Mouse (Mus musculus) gastrocnemius, adult 2 months (tissue): ENCODE measurements at regions not wholly inside any gene's neighbourhood (a gene's known extent, or its start where the extent isn't known, plus 50 kb on each side); places are given as distances from the start of the nearest gene placed in this dataset.

ENCODE experiments used
- DNase-seq: peaks from one replicate; pipeline ENCODE4 v3.0.0; 2022
- H3K27ac ChIP-seq: fragments of 200-600 bp; 2 replicates; pipeline ENCODE4 v1.8.1; 2022; ENCODE audit warnings: mild to moderate bottlenecking
- H3K4me3 ChIP-seq: fragments of 200-600 bp; 2 replicates; pipeline ENCODE4 v1.8.1; 2022; ENCODE audit warnings: mild to moderate bottlenecking, moderate library complexity
- CTCF ChIP-seq: fragments of 200-600 bp; IDR thresholded peaks from 2 replicates; pipeline ENCODE4 v1.8.1; 2022; ENCODE audit warnings: antibody characterized with exemption, mild to moderate bottlenecking, moderate library complexity
- intact Hi-C: fragments of 180-260 bp; cut with DNase I; formaldehyde crosslinking; loops from one replicate; pipeline ENCODE4 v1.15.1; 2025

GRCm38 (mm10) chr6:116914073-116914472, 197.4 kb upstream of the Tmem72 start:
- TF ChIP-seq CTCF, result no peak
- H3K4me3 ChIP-seq, result no peak overlapping the region
- no peak overlapping the region for H3K27ac ChIP-seq
- no peak for DNase-seq
- intact Hi-C loops, result no loop called here

GRCm38 (mm10) chr6:116935024-116935423, 218.3 kb upstream of the Tmem72 start:
- Histone ChIP-seq H3K27ac (no peak overlapping the region), H3K4me3 (no peak overlapping the region)
- intact Hi-C loops, result no loop called here
- DNase-seq, result no peak
- no peak for TF ChIP-seq CTCF

DNA sequence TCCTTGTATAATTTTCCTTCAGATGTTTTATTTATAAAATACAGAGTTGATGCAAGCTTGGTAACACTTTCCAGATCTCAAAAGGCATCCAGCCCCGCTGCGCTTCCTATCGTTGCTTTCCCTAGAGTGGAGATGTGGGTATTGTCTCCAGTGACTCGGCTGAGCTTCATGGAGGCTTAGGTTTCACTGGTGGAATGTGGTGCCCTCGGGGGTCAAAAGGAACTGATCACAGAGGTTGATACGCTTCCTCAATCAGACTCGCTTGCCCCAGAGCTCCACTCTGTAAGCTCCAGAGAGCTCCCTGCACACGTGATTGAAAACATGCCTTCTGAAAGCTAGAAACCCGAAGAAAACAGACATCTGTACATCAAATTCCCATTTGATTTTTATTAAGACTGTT, 224.9 kb upstream of the Tmem72 start:
- TF ChIP-seq CTCF, result no peak
- intact Hi-C loops, result no loop called here
- Histone ChIP-seq H3K4me3 (no peak overlapping the region), H3K27ac (no peak overlapping the region)
- DNase-seq, result no peak

DNA sequence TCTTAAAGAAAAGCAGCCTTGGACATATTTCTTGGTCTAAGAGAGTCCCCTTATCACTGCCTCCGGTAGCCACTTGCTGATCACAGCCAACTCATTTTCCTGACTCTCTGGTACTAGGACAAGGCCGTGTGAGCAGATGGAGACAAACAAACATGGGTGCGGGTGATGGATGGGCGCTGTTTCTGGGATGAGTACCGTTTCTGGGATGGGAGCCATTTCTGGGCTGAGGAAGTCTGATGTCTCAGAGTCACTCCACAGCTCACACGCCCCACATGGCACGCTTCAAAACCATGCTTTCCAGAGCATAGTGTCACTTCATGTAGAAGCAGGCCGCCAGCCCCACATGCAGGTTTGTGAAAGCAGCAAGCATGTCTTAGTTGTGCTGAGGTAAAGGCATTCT, 225.6 kb upstream of the Cxcl12 start:
- intact Hi-C loops, result no loop called here
- TF ChIP-seq CTCF, result no peak
- Histone ChIP-seq H3K4me3 (no peak overlapping the region), H3K27ac (no peak overlapping the region)
- no peak for DNase-seq

DNA sequence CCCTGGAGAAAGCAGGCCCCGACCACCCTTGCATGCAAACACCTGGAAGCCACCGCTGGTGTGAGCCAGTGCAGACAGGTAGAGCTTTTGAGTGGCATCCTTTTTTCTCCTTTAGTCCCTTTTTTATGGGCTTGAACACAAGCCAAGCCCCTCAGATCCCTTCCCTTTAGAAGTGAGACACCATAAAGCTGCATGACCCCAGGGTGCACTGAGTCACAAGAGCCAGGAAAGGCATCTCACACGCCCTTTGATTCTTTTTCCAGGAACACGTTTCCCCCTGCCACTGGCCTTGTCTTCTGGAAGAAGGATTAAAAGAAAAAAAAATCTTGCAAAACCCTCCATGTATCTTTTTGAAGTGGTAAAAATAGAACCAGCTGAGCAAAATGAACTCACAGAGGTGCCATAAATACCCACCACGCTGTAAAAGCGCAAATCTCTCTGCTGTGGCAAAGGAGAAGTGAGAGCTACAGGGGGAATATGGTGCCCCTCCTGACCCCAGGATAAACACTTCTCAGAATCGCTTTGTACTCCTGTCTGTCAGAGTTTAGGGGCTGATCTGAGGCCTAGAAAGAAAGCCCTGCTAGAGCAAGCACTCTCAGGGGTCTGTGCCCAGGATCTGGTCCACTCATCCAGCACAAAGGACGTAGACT, 222.1 kb upstream of the Cxcl12 start:
- DNase-seq, result no peak
- intact Hi-C loops, result no loop called here
- no peak overlapping the region for H3K4me3 ChIP-seq
- no peak overlapping the region for H3K27ac ChIP-seq
- no peak for TF ChIP-seq CTCF

DNA sequence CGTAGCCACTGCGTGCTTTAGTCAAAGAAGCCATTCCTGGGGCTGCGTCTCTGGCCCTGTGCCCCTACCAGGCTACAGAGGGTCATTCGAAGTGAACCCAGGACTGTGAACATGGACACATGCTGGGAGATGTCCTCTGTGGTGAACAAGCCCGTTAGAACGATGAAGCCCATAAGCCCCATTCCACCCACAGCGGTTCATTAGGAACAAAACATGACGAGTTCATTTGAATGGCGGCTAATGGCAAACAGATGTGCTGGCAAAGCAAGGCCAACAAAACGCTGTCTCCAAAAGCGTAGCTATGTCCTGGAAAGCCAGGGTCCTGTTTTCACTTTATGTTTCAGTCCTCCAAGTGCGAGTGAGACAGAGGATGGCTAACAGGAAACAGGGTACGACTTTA, 208.7 kb upstream of the Cxcl12 start:
- DNase-seq, result peak; percentile 49
- no peak for TF ChIP-seq CTCF
- no peak overlapping the region for H3K27ac ChIP-seq
- intact Hi-C loops, result loop anchor here (10.0 kb wide), 1 partner anchor 115 kb away; no protein-coding TSS in a partner anchor
- peak overlapping the region; percentile 23; the same call in 1 of the 2 replicates for H3K4me3 ChIP-seq

DNA sequence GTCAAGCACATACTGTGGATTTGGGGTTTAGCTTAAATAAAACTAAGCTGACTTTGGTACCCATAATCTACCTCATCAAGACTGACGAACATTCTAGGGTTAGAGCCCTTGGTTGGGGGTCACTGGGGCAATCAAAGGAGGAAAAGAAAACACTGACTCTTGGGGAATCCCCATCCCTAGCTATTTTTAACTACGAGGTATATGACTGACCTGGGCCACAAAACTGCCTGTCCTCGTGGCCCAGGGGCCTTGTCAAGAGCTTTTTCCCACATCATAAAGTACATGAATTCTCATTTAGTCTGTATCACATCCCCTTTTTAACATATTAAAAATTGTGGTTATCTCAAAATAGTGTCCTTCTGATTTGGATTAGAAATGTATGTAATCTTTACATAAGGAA, 207.7 kb upstream of the Cxcl12 start:
- TF ChIP-seq CTCF, result no peak
- DNase-seq, result no peak
- intact Hi-C loops, result loop anchor here (10.0 kb wide), 1 partner anchor 114 kb away; no protein-coding TSS in a partner anchor
- no peak overlapping the region for H3K4me3 ChIP-seq
- H3K27ac ChIP-seq, result no peak overlapping the region

GRCm38 (mm10) chr6:116966436-116966835, 201.9 kb upstream of the Cxcl12 start:
- H3K4me3 ChIP-seq, result no peak overlapping the region
- DNase-seq, result peak; percentile 28
- H3K27ac ChIP-seq, result no peak overlapping the region
- TF ChIP-seq CTCF, result peak; percentile 63
- intact Hi-C loops, result loop anchor here (5.0 to 10.0 kb wide), 3 partner anchors 108 to 861 kb away; partner anchors contain the start of gene Cxcl12

GRCm38 (mm10) chr6:116969381-116969910, 198.9 kb upstream of the Cxcl12 start:
- no peak for DNase-seq
- Histone ChIP-seq H3K27ac (peak overlapping the region; percentile 16; the same call in 1 of the 2 replicates), H3K4me3 (no peak overlapping the region)
- intact Hi-C loops, result loop anchor here (5.0 to 10.0 kb wide), 3 partner anchors 105 to 858 kb away; partner anchors contain the start of gene Cxcl12
- TF ChIP-seq CTCF, result no peak

DNA sequence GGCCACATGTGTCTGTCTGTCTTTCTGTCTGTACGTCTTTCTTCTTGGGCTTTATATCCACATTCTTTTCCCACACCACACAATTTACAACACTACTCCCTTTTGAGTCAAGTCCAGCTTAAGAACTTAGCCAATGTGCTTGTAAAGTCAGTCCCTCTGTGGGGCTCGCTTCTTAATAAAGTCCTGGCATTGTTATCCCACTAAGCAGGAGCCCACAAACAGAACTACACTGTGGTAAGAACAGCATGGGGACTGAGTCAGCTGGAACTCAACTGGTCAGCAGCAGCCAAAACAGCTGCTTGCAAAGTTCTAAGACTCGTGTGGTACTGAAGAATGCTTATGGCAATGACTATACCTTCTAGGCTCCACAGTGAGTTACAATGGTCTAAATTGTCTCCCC, 193.5 kb upstream of the Cxcl12 start:
- Histone ChIP-seq H3K27ac (no peak overlapping the region), H3K4me3 (no peak overlapping the region)
- no peak for DNase-seq
- no peak for TF ChIP-seq CTCF
- intact Hi-C loops, result no loop called here

DNA sequence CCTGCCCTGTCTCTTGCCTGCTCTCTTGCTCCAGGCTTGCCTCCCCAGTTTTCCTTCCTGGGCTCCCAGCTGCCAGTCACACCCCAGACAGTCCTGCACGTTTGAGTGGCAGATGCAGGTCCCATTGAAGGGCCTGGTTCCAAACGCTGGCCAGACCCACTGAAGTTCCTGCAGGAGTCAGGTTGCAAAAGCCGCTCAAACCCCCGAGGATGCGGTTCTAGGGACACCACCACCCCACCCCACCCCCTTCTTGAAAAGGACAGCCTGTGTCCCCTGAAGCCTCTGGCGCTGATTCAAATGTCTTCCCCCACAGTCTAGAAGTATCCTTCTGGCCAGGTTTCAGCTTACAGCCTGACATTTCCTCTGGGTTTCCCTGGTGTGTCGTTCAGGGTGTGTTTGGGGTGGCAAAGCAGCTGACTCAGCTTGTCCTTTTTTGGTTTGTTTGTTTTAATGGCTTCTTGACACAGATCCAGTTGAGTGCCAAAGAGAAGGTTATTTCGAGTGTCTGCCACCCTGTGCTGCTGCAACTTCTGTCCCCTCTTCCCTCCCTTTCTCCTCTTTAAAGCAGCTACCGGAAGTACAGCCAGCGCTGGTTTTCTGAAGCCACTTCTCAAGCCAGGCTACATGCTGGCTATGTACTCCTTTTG, 187.9 kb upstream of the Cxcl12 start:
- TF ChIP-seq CTCF, result no peak
- intact Hi-C loops, result loop anchor here (10.0 kb wide), 1 partner anchor 154 kb away; no protein-coding TSS in a partner anchor
- peak; percentile 85 for DNase-seq
- Histone ChIP-seq H3K4me3 (peak overlapping the region; percentile 42), H3K27ac (peak overlapping the region; percentile 75)

DNA sequence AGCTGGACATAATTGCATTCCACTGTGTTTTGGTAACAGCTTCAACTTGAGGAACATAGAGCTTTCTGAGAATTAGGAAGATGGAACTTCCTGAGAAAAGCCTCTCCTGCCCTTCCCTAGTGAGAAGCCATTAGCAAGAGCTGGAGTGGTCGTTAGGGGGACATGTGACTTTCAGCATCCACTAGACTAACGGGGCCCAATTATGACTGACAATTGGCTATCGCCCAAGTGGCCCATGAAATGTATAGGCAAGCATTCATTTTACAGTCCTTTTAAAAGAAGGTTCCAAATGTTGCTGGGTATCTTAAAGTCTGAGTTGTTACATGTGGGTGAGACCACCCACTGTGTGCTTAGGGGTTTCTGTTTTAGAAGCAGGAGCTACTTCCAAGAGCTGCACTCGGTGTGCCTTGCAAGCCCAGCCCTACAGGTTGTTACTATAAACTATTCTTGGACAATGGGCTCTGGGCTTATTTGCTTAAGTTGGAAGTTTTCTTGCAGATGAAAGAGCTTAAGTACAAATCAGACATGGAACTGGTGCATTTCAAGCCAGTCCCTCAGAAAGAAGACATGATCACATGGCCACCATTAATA, 183.1 kb upstream of the Cxcl12 start:
- no peak for TF ChIP-seq CTCF
- no peak overlapping the region for H3K4me3 ChIP-seq
- H3K27ac ChIP-seq, result no peak overlapping the region
- intact Hi-C loops, result loop anchor here (10.0 kb wide), 1 partner anchor 150 kb away; no protein-coding TSS in a partner anchor
- DNase-seq, result no peak

- Histone ChIP-seq H3K4me3 (no peak overlapping the region), H3K27ac (no peak overlapping the region)
- intact Hi-C loops, result loop anchor here (10.0 kb wide), 1 partner anchor 148 kb away; no protein-coding TSS in a partner anchor
- no peak for DNase-seq
- no peak for TF ChIP-seq CTCF
These were observed 181.9 kb upstream of the Cxcl12 start for GRCm38 (mm10) chr6:116986266-116987000.
